Mouse (Mus musculus): ENCODE data around the gene Hspa5.
A peak's percentile ranks its signal among the peaks of the same experiment; 100 is the strongest.
"Not testable (repeated sequence)": the region's sequence is repeated elsewhere in the genome, so short reads cannot be mapped to it uniquely, and the experiment has no call there.

The Hspa5 gene

GRCm38 (mm10) chr2:34809568-34809967, 37.8 kb downstream of the Hspa5 start:
- DNase-seq: no peak

GRCm38 (mm10) chr2:34810775-34811174, 39.0 kb downstream of the Hspa5 start:
- DNase-seq: no peak

- DNase-seq: no peak
These were observed 40.9 kb downstream of the Hspa5 start for GRCm38 (mm10) chr2:34812706-34813105.

GRCm38 (mm10) chr2:34815893-34816292, 44.1 kb downstream of the Hspa5 start:
- not testable (repeated sequence) for DNase-seq

- DNase-seq: no peak
These were observed 46.7 kb downstream of the Hspa5 start for GRCm38 (mm10) chr2:34818492-34818891.

GRCm38 (mm10) chr2:34825827-34826459, 54.2 kb downstream of the Hspa5 start, which contains the start of gene Fbxw2:
Gene Fbxw2 (minus strand): TSS chr2:34826311.
- peak; percentile 95 for DNase-seq

GRCm38 (mm10) chr2:34826460-34827231, 54.9 kb downstream of the Hspa5 start:
- DNase-seq: peak; percentile 8

Data from kidney, postnatal 14 days (tissue).